Mouse (Mus musculus): ENCODE measurements at regions not wholly inside any gene's neighbourhood (a gene's known extent, or its start where the extent isn't known, plus 50 kb on each side); places are given as distances from the start of the nearest gene placed in this dataset.

- TF ChIP-seq POLR2A (IDR thresholded peaks at IDR 0.05; ENCODE audit: low read depth, low read length): no peak
- TF ChIP-seq CTCF (conservative IDR thresholded peaks at IDR 0.05; ENCODE audit: insufficient read depth, insufficient read length, low read depth, low read length): peak; percentile 55
These were observed 137.3 kb upstream of the Azi2 start for GRCm38 (mm10) chr9:117903025-117903424.
